Mouse (Mus musculus) adrenal gland, adult 8-10 months (tissue): ENCODE results near the gene Adal. TPM values are rescaled to one million over a fixed set of nuclear protein-coding genes. Genes with fewer than 3 reads are reported as not detected.
A peak's percentile ranks its signal among the peaks of the same experiment; 100 is the strongest.
"Not testable (repeated sequence)": the region's sequence is repeated elsewhere in the genome, so short reads cannot be mapped to it uniquely, and the experiment has no call there.

Experiments used
- DNase-seq: peaks from one replicate; pipeline ENCODE4 v3.0.0; 2022
- total RNA-seq, 4 experiments: library from RNA; stranded (reverse); gene quantifications; 2 replicates each; pipeline ENCODE4 v1.2.4; 2022

The Adal gene
- 10 to 100 TPM; 20.0 to 26.3 (median 25.4) TPM for total RNA-seq

- peak; percentile 87 for DNase-seq
These were observed at the start of gene Adal, which contains the start of gene Lcmt2 for GRCm38 (mm10) chr2:121140018-121140882. Gene Adal (plus strand): TSS chr2:121140428. Gene Lcmt2 (minus strand): TSS chr2:121140653.

GRCm38 (mm10) chr2:121102051-121102450 lies 38.2 kb upstream of the Adal start:
- peak; percentile 35 for DNase-seq

- no peak for DNase-seq
These were observed 34.3 kb upstream of the Adal start for GRCm38 (mm10) chr2:121105940-121106339.

- no peak for DNase-seq
These were observed 30.5 kb upstream of the Adal start, which contains the start of gene Tgm7 for GRCm38 (mm10) chr2:121109695-121110094. Gene Tgm7 (minus strand): TSS chr2:121109795.

- DNase-seq = no peak
These were observed 24.8 kb upstream of the Adal start for GRCm38 (mm10) chr2:121115418-121115817.

- DNase-seq = no peak
These were observed 21.0 kb upstream of the Adal start for GRCm38 (mm10) chr2:121119260-121119659.

GRCm38 (mm10) chr2:121126302-121126701 lies 13.9 kb upstream of the Adal start:
- DNase-seq = not testable (repeated sequence)

- no peak for DNase-seq
These were observed 12.7 kb upstream of the Adal start for GRCm38 (mm10) chr2:121127536-121127935.

GRCm38 (mm10) chr2:121128865-121129620 lies 11.2 kb upstream of the Adal start:
- peak; percentile 29 for DNase-seq

GRCm38 (mm10) chr2:121132822-121133221 lies 7.4 kb upstream of the Adal start:
- DNase-seq = no peak

GRCm38 (mm10) chr2:121137371-121137770 lies 2.9 kb upstream of the Adal start:
- no peak for DNase-seq

- peak; percentile 42 for DNase-seq
These were observed 786 bp upstream of the Adal start for GRCm38 (mm10) chr2:121139266-121140017.

GRCm38 (mm10) chr2:121141216-121142035 lies 1.2 kb downstream of the Adal start:
- no peak for DNase-seq

- DNase-seq = no peak
These were observed 2.2 kb downstream of the Adal start for GRCm38 (mm10) chr2:121142415-121142814.

GRCm38 (mm10) chr2:121149679-121150078 lies 9.5 kb downstream of the Adal start:
- no peak for DNase-seq

- DNase-seq = no peak
These were observed 12.9 kb downstream of the Adal start for GRCm38 (mm10) chr2:121153100-121153499.

- no peak for DNase-seq
These were observed 28.9 kb downstream of the Adal start for GRCm38 (mm10) chr2:121169173-121169572.

GRCm38 (mm10) chr2:121169902-121170301 lies 29.7 kb downstream of the Adal start:
- DNase-seq = peak; percentile 28

GRCm38 (mm10) chr2:121170481-121170971 lies 30.3 kb downstream of the Adal start, which contains the start of gene Tubgcp4:
Gene Tubgcp4 (plus strand): TSS chr2:121170654.
- DNase-seq = peak; percentile 47

GRCm38 (mm10) chr2:121170980-121171742 lies 30.9 kb downstream of the Adal start, which contains the start of gene Zscan29:
Gene Zscan29 (minus strand): TSS chr2:121171125.
- DNase-seq = peak; percentile 81
